Mouse (Mus musculus): ENCODE results near the gene Art4. TPM values are rescaled to one million over a fixed set of nuclear protein-coding genes. Genes with fewer than 3 reads are reported as not detected.
A peak's percentile ranks its signal among the peaks of the same experiment; 100 is the strongest.

Gene Art4
- polyA plus RNA-seq, 1 experiment from 2014 or later: 1.2 TPM

DNA sequence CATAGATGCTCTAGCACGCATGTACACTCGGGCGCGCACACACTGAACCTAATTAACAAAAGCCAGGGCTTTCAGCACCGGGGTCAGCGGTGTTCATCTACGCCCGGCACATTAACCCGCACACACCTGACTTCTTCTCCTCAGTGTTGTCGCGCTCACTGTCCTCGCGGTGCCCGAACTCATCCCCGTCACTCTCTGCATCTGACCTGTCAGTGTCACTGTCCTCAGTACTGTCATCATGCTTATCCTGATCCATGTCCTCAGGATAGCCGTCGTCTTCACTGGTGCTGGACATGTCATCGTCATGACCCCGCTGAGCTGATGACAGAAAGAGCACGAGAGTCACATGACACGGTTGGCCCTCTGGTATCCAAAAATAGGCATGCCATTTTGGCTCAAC lies 37.2 kb downstream of the Art4 start:
- ATAC-seq (replicated peaks; ENCODE audit: insufficient number of reproducible peaks, low FRiP score, low TSS enrichment, low read depth) (no peak), DNase-seq (ENCODE audit: low spot score) (no peak)
- no peak overlapping the region for H3K4me3 ChIP-seq (ENCODE audit: low read depth, low read length)
- no peaks in the 10 kb centered on the region for H3K9me3 ChIP-seq (replicated peaks; ENCODE audit: control insufficient read depth, low read length)
- 97% methylated on average over 21 of the region's 21 CpGs for WGBS
- no peak overlapping the region for H3K27ac ChIP-seq (replicated peaks; ENCODE audit: low read depth, low read length)
- no peaks in the 10 kb centered on the region for H3K4me1 ChIP-seq (ENCODE audit: control insufficient read depth, insufficient read depth, low read length)
- no peak overlapping the region for H3K9ac ChIP-seq (replicated peaks; ENCODE audit: low read length)
- no peak overlapping the region for H3K4me2 ChIP-seq (ENCODE audit: low read depth, low read length)
- peaks cover 25% of the 10 kb centered on the region for H3K36me3 ChIP-seq (replicated peaks; ENCODE audit: control insufficient read depth, insufficient read depth, low read depth, low read length)
- no peaks in the 10 kb centered on the region for H3K27me3 ChIP-seq (ENCODE audit: control insufficient read depth, insufficient read depth, low read length)

DNA sequence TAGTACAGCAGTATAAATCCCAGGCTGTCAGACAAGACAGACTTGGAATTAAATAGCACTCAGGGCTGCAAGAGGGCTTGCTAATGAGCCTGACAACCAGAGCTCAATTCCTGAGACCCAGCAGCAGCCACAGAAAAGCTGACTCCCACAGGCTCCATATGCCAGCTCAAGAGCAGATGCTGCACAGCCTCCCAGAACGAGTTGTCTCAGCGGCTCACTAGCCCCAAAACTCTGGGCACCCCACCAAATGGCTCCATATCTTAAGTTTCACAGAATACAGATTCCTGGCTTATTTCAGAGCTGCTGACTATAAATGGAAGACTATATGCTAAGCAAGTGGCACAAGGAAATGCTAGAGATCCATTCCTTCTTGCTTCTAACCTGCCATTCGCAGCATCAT lies 40.0 kb downstream of the Art4 start:
- no peak overlapping the region for H3K9ac ChIP-seq (replicated peaks; ENCODE audit: low read length)
- H3K27me3 ChIP-seq (ENCODE audit: control insufficient read depth, insufficient read depth, low read length): no peaks in the 10 kb centered on the region
- WGBS: 94% methylated on average over 3 of the region's 3 CpGs
- no peaks in the 10 kb centered on the region for H3K9me3 ChIP-seq (replicated peaks; ENCODE audit: control insufficient read depth, low read length)
- peaks cover 34% of the 10 kb centered on the region for H3K36me3 ChIP-seq (replicated peaks; ENCODE audit: control insufficient read depth, insufficient read depth, low read depth, low read length)
- ATAC-seq (replicated peaks; ENCODE audit: insufficient number of reproducible peaks, low FRiP score, low TSS enrichment, low read depth) (no peak), DNase-seq (ENCODE audit: low spot score) (no peak)
- H3K27ac ChIP-seq (replicated peaks; ENCODE audit: low read depth, low read length): no peak overlapping the region
- no peak overlapping the region for H3K4me3 ChIP-seq (ENCODE audit: low read depth, low read length)
- no peak overlapping the region for H3K4me2 ChIP-seq (ENCODE audit: low read depth, low read length)
- no peaks in the 10 kb centered on the region for H3K4me1 ChIP-seq (ENCODE audit: control insufficient read depth, insufficient read depth, low read length)

DNA sequence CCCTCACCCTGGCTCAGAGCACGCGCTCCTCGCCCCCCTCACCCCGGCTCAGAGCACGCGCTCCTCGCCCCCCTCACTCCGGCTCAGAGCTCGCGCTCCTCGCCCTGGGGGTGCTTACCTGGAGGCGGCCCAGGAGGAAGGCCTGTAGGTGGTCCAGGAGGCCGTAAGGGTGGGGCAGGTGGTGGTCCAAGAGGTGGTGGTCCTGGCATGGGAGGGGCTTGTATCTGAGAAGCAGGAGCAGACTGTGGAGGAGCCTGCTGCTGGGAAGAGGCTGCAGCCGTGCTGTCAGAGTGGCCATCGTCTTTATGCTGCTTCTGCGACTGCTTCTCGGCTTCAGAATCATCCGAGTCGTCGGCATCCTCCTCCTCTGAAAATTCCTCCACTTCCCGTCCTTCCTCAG lies 40.7 kb downstream of the Art4 start:
- ATAC-seq (replicated peaks; ENCODE audit: insufficient number of reproducible peaks, low FRiP score, low TSS enrichment, low read depth) (no peak), DNase-seq (ENCODE audit: low spot score) (no peak)
- Histone ChIP-seq H3K36me3 (replicated peaks; ENCODE audit: control insufficient read depth, insufficient read depth, low read depth, low read length) (peaks cover 36% of the 10 kb centered on the region), H3K9ac (replicated peaks; ENCODE audit: low read length) (no peak overlapping the region), H3K9me3 (replicated peaks; ENCODE audit: control insufficient read depth, low read length) (no peaks in the 10 kb centered on the region), H3K27me3 (ENCODE audit: control insufficient read depth, insufficient read depth, low read length) (no peaks in the 10 kb centered on the region), H3K4me1 (ENCODE audit: control insufficient read depth, insufficient read depth, low read length) (no peaks in the 10 kb centered on the region), H3K27ac (replicated peaks; ENCODE audit: low read depth, low read length) (no peak overlapping the region), H3K4me2 (ENCODE audit: low read depth, low read length) (no peak overlapping the region), H3K4me3 (ENCODE audit: low read depth, low read length) (no peak overlapping the region)
- 90% methylated on average over 19 of the region's 21 CpGs for WGBS

DNA sequence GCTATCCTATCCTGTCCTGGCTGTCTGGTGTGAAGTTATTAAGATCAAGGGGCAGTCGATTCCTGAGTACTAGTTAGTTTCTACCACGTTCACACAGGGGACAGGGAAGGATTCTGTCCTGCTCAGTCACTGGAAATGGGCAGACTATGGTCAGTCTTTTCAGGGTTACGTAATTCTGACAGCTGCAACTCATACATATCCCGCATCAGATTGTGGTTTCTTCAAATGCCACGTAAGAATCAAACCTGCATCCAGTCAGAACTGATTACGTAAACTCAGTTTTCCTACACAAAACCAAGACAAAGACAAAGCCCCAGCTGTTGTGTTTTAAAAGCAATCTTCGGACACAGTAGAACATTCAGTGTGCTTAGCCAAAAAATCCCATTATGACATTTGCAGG lies 42.2 kb downstream of the Art4 start:
- Histone ChIP-seq H3K4me3 (ENCODE audit: low read depth, low read length) (no peak overlapping the region), H3K4me1 (ENCODE audit: control insufficient read depth, insufficient read depth, low read length) (no peaks in the 10 kb centered on the region), H3K4me2 (ENCODE audit: low read depth, low read length) (no peak overlapping the region), H3K36me3 (replicated peaks; ENCODE audit: control insufficient read depth, insufficient read depth, low read depth, low read length) (peaks cover 30% of the 10 kb centered on the region), H3K9me3 (replicated peaks; ENCODE audit: control insufficient read depth, low read length) (no peaks in the 10 kb centered on the region), H3K9ac (replicated peaks; ENCODE audit: low read length) (no peak overlapping the region), H3K27me3 (ENCODE audit: control insufficient read depth, insufficient read depth, low read length) (no peaks in the 10 kb centered on the region), H3K27ac (replicated peaks; ENCODE audit: low read depth, low read length) (no peak overlapping the region)
- ATAC-seq (replicated peaks; ENCODE audit: insufficient number of reproducible peaks, low FRiP score, low TSS enrichment, low read depth) (no peak), DNase-seq (ENCODE audit: low spot score) (no peak)
- 95% methylated on average over 7 of the region's 7 CpGs for WGBS

DNA sequence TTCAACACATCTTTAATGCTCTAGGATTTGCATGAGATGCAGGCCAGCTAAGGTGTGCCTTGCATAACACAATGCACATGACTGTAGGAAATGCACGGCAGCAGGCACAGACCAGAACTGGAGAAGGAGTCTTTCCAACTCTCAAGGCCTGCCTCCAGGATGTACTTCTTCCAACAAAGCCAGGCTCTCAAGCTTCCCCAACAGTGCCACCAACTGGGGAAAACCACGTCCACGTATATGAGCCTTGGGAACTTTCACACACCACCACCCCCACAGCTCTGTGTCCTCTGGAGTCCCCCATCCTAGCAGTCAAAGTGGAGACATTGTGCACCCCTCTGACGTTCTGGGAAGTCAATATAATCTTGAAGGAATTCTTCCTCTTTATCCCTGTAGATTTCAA lies 44.4 kb downstream of the Art4 start:
- no peaks in the 10 kb centered on the region for H3K9me3 ChIP-seq (replicated peaks; ENCODE audit: control insufficient read depth, low read length)
- no peak overlapping the region for H3K27ac ChIP-seq (replicated peaks; ENCODE audit: low read depth, low read length)
- no peaks in the 10 kb centered on the region for H3K4me1 ChIP-seq (ENCODE audit: control insufficient read depth, insufficient read depth, low read length)
- no peak overlapping the region for H3K4me2 ChIP-seq (ENCODE audit: low read depth, low read length)
- peak; percentile 21 for DNase-seq (ENCODE audit: low spot score)
- H3K27me3 ChIP-seq (ENCODE audit: control insufficient read depth, insufficient read depth, low read length): no peaks in the 10 kb centered on the region
- H3K36me3 ChIP-seq (replicated peaks; ENCODE audit: control insufficient read depth, insufficient read depth, low read depth, low read length): peaks cover 26% of the 10 kb centered on the region
- no peak overlapping the region for H3K4me3 ChIP-seq (ENCODE audit: low read depth, low read length)
- no peak overlapping the region for H3K9ac ChIP-seq (replicated peaks; ENCODE audit: low read length)
- no peak for ATAC-seq (replicated peaks; ENCODE audit: insufficient number of reproducible peaks, low FRiP score, low TSS enrichment, low read depth)
- 54% methylated on average over 4 of the region's 4 CpGs for WGBS

DNA sequence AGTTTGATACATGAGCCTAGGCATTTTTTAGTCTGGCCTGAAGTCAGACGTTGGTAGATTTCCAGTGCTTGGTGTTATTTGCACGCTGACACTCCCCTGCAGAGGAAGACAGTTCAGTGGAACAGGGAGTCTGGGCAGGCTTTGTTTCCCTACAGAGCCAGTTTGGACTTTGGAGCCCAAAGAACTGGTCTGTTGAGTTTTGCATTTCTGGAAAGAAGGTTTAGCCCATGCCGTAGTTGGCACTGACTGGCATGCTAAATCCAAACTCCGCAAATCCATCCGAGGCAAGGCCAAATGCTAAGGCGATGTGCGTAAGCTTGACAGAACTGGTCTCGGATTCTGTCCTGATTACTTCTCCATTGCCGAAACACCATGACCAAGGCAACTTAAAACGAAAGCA lies 46.3 kb downstream of the Art4 start:
- Histone ChIP-seq H3K4me3 (ENCODE audit: low read depth, low read length) (no peak overlapping the region), H3K9ac (replicated peaks; ENCODE audit: low read length) (no peak overlapping the region), H3K4me2 (ENCODE audit: low read depth, low read length) (no peak overlapping the region), H3K9me3 (replicated peaks; ENCODE audit: control insufficient read depth, low read length) (no peaks in the 10 kb centered on the region), H3K36me3 (replicated peaks; ENCODE audit: control insufficient read depth, insufficient read depth, low read depth, low read length) (peaks cover 19% of the 10 kb centered on the region), H3K27me3 (ENCODE audit: control insufficient read depth, insufficient read depth, low read length) (no peaks in the 10 kb centered on the region), H3K27ac (replicated peaks; ENCODE audit: low read depth, low read length) (no peak overlapping the region), H3K4me1 (ENCODE audit: control insufficient read depth, insufficient read depth, low read length) (no peaks in the 10 kb centered on the region)
- 90% methylated on average over 10 of the region's 10 CpGs for WGBS
- DNase-seq (ENCODE audit: low spot score): no peak
- no peak for ATAC-seq (replicated peaks; ENCODE audit: insufficient number of reproducible peaks, low FRiP score, low TSS enrichment, low read depth)

DNA sequence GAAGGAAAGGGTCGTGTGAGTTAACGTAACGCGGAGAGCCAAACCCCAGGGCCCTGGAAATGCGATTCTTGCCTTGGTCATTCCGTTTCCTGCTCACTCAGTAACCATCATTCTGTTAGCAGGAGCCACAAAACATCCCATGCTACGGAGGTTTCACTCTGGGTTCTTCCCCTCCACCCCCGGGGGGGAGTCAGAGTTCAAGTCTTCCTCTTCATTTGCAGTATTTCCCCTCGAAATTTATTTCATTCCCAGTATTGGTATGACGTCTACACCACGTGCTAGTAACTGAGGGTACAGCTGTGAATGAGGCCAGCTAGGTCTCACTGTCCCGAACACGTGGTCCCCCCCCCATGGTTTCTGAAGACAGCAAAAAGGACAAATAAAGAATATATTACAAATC lies 47.9 kb downstream of the Art4 start:
- no peak for ATAC-seq (replicated peaks; ENCODE audit: insufficient number of reproducible peaks, low FRiP score, low TSS enrichment, low read depth)
- Histone ChIP-seq H3K27ac (replicated peaks; ENCODE audit: low read depth, low read length) (no peak overlapping the region), H3K4me2 (ENCODE audit: low read depth, low read length) (peak overlapping the region; percentile 93), H3K27me3 (ENCODE audit: control insufficient read depth, insufficient read depth, low read length) (no peaks in the 10 kb centered on the region), H3K36me3 (replicated peaks; ENCODE audit: control insufficient read depth, insufficient read depth, low read depth, low read length) (peaks cover 10% of the 10 kb centered on the region), H3K4me3 (ENCODE audit: low read depth, low read length) (no peak overlapping the region), H3K4me1 (ENCODE audit: control insufficient read depth, insufficient read depth, low read length) (no peaks in the 10 kb centered on the region), H3K9me3 (replicated peaks; ENCODE audit: control insufficient read depth, low read length) (no peaks in the 10 kb centered on the region), H3K9ac (replicated peaks; ENCODE audit: low read length) (no peak overlapping the region)
- 68% methylated on average over 13 of the region's 13 CpGs for WGBS
- DNase-seq (ENCODE audit: low spot score): no peak

DNA sequence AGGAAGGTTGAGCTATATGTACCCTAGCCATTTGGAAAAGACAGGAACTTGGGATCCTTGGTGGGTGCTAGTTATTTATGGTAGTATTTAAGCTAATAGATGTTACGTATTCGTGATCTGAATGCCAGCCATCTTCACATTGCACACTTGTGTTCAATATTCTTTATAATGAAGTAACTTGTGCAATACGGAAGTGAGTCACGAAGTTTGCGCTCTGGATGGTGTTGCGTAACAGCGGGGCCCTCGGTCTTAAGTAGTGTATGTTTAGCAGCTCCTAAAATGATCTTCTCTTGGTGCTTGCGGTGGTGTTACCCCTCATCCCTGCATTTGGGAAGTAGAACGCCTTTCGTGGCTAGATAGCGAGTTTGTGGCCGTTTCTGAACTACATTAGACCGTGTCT lies 48.5 kb downstream of the Art4 start:
- Histone ChIP-seq H3K9me3 (replicated peaks; ENCODE audit: control insufficient read depth, low read length) (no peaks in the 10 kb centered on the region), H3K27ac (replicated peaks; ENCODE audit: low read depth, low read length) (no peak overlapping the region)
- WGBS: 30% methylated on average over 14 of the region's 14 CpGs

More for the DNA sequence above, 48.5 kb downstream of the Art4 start:
- Histone ChIP-seq H3K4me1 (ENCODE audit: control insufficient read depth, insufficient read depth, low read length) (no peaks in the 10 kb centered on the region), H3K4me2 (ENCODE audit: low read depth, low read length) (peak overlapping the region; percentile 93), H3K36me3 (replicated peaks; ENCODE audit: control insufficient read depth, insufficient read depth, low read depth, low read length) (peaks cover 5% of the 10 kb centered on the region), H3K4me3 (ENCODE audit: low read depth, low read length) (peak overlapping the region; percentile 63), H3K27me3 (ENCODE audit: control insufficient read depth, insufficient read depth, low read length) (no peaks in the 10 kb centered on the region), H3K9ac (replicated peaks; ENCODE audit: low read length) (peak overlapping the region; percentile 58)
- ATAC-seq (replicated peaks; ENCODE audit: insufficient number of reproducible peaks, low FRiP score, low TSS enrichment, low read depth) (no peak), DNase-seq (ENCODE audit: low spot score) (peak; percentile 19)
